Mouse (Mus musculus): ENCODE measurements at regions not wholly inside any gene's neighbourhood (a gene's known extent, or its start where the extent isn't known, plus 50 kb on each side); places are given as distances from the start of the nearest gene placed in this dataset.

DNA sequence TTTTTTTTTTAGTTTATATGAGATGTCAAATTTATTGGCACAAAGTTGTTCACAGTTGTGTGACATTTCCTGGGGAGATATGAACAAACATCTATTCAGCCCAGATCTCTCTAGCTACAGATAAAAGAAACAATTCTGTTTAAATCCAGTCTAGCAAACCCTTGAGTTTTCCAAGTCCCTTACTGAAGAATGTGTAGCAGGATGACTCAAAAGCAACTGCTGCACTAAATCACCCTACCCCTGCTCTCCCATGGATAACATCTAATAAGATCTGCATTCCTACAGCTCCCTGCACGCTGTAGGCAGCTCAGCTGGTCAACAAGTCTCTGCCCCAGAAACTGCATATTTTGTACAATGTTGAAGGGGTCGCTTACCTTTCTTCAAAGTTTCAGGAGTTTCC, 1242.6 kb upstream of the Lrrc6 start:
- no peak for DNase-seq (ENCODE audit: low read depth, low spot score)

DNA sequence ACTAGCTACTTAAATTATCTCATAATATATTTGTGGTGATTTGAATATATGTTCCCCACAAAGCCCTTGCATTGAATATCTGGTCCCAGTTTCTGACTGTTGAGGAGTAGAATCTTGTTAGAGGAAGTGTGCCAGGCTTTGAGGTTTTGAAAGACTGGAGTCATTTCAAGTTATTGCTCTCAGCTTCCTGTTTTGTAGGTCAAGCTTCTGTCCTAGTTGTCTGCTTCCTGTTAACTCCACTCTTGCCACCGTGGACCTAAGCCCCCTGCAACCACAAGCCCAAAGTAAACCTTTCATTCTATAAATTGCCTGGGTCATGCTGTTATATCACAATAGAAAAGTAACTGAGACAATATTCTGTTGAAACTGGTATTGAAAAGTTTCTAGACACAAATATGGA, 1232.3 kb upstream of the Lrrc6 start:
- DNase-seq (ENCODE audit: low read depth, low spot score), result no peak

DNA sequence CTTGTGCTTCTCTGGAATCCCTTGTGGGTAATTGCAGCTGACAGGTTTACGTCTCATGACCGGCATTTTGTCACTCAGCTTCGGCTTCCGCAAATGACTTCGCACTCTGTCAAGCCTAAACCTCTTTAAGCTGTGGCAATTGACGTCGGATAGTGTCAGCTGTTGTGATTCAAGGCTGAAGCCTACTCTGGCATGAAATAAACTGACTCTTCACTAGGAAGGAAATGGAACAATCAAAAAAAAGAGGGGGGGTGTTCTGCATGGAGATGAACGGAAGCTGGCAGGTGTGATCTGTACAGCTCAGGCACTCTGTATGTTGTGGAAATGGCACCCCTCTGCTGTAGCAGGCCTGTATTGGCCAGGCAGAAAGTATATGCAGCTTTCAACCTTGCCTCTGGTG, 1228.8 kb upstream of the Lrrc6 start:
- DNase-seq (ENCODE audit: low read depth, low spot score), result no peak

DNA sequence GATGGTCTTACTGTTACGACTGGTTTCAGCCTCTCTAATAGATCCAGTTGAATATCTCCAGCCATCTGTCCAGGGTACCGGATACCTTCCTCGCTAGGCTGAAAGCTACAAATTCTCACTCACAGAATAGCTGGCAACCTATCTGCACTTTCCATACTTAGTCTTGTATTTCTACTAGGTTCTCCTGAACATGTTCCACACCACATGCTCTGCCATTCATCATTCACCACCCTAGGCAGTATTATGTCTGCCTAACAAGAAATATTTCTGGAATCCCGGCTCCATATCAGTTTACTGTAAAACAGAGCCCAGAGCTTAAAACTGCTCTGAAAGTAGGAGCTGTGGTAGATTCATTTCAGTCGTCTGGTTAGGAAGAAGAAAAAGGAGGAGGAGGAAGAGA, 1224.5 kb upstream of the Lrrc6 start:
- no peak for DNase-seq (ENCODE audit: low read depth, low spot score)

DNA sequence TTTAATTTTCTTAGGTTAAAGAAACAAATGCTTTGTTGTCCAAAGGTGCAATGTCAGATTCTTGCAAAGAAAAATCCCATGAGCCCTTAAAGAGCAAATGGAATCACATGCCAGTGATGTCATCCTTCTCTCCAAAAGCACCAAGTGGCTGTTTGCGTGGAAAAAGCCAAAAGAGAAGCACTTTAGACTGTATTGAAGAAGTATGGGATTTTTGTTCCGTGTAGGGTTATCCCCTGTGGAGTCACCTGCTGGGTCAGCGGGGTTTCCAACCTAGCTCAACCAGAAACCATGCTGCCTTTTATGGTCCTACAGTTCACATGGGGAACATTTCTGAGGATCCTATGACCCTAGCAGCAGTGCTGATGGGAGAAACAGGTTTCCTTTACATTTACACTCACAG, 1213.5 kb upstream of the Lrrc6 start:
- DNase-seq (ENCODE audit: low read depth, low spot score), result no peak

DNA sequence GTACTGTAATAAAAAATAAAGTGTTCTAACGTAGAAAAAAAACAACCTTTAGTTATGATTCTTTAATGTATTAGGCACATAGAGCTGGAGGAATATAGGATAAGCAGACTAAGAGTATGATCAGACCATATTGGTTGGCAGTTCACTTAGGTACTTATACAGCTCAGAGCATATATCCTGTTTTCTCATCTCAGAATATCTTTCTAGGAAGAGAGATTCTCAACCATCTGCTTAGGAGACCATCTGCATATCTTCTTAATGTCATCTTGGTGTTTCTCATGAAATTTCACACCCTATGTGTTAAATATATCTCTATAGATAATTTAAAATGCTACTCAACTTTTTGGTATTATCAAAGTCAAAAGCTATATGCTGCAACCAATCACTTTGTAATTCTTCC, 1185.4 kb upstream of the Lrrc6 start:
- DNase-seq (ENCODE audit: low read depth, low spot score), result no peak

DNA sequence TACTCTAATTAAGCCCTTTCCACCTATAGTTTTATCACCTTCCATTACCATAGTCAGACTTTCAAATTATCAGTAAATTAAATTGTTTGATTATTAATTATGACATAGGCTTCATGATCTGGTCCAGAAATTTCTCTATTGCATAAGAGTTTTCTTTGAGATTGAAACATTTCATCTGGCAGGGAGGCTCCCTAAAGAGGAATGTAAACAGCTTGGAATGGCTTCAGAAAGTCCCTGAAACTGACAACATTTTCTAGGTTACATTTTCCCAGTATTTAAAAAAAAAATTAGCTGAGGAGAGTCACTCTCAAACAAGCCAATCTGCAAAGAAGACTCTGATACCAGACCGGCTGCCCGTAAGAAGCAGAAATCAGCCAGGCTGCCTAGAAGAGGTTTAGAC, 1172.6 kb upstream of the Lrrc6 start:
- DNase-seq (ENCODE audit: low read depth, low spot score), result no peak

DNA sequence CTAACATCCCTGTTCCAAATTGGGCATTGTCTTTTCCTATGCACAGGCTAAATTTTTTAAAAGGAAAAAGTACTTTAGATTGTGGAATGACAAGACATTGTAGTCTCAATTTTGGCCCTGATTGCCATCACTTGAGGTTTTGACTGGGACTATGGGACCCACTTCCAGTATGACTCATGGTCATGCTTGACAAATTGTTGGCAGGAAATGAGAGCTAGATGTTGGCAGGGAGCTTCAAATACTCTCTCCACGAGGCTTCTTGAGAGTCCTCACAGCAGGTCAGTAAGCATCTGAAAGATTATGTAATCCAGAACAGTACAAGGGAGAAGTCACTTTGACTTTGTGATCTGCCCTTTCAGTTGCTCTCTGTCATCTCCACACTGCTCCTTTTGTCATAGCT, 1135.4 kb upstream of the Lrrc6 start:
- DNase-seq (ENCODE audit: low read depth, low spot score), result no peak

DNA sequence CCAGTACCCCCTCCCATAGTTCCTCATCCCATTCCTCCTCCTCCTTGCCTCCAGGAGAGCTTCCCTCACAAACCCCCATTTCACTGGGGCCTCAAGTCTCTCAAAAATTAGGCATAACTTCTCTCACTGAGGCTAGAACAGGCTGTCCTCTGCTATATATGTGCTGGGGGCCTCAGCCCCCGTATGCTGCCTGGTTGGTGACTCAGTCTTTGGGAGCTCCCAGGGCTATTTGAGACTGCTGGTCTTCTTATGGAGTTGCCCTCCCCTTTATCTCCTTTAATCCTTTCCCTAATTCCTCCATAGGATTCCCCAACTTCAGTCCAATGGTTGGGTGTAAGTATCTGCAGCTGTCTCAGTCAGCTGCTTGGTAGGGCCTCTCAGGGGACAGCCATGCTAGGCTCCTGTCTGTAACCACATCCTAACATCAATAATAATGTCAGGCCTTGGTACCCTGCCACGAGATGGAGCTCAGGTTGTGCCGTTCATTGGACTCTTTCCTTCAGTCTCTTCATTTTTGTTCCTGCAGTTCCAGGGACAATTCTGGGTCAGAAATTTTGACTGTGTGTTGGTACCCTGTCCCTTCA, 1126.1 kb upstream of the Lrrc6 start:
- no peak for DNase-seq (ENCODE audit: low read depth, low spot score)

DNA sequence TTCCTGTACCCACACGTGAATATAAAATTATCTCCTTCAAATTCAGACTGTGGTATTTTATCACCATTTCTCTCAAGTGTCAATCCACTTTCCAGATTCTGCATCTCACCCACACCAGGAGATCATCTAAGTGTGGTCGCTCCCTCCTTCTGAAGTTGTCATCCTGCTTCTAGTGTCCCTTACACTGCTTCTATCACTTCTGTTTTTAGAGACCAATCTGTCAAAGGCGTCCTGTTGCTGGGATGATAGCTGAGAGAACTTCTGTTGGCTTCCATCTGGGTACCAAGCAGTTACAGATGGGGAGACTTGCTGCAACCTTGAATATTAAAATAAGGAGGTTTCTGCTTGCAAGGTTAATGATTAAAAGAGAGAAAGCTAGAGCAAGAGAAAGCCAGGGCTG, 1111.2 kb upstream of the Lrrc6 start:
- DNase-seq (ENCODE audit: low read depth, low spot score), result no peak

DNA sequence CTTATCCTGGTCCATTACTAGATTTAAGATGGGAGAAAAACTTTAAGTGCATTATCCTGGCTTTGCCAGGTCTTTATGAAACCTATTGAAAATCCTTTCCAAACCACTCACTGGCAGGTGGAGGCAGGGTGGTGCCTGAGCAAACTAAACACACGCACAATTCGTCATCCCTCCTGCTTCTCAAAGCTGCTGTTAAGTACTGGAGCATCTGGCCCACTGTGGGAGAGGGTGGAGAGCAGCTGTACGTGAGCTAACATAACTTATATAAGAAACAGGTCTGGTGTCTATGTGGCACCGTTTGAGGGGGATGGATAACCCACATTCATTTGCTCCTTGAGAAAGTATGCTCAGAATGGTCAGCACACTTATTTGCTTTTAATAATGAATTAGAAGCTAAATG, 1097.7 kb upstream of the Lrrc6 start:
- no peak for DNase-seq (ENCODE audit: low read depth, low spot score)

DNA sequence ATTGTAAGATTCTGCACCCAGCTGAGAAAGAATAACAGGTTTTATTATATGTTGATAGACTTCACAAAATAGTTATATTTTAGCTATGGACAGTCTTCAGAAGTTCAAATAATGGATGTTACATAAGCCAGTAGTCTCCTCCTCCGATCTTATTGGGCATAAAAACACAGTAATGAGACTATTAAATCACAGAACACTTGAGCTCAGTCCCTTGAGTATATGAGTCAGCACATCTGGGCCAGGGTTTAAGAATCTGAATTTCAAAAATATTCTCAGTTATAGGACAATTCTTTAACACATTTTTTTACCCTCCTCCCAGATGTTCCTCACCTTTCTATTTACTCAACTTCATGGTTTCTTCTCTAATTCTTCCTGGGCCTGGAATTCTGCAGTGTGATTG, 1075.9 kb upstream of the Lrrc6 start:
- DNase-seq (ENCODE audit: low read depth, low spot score), result no peak

DNA sequence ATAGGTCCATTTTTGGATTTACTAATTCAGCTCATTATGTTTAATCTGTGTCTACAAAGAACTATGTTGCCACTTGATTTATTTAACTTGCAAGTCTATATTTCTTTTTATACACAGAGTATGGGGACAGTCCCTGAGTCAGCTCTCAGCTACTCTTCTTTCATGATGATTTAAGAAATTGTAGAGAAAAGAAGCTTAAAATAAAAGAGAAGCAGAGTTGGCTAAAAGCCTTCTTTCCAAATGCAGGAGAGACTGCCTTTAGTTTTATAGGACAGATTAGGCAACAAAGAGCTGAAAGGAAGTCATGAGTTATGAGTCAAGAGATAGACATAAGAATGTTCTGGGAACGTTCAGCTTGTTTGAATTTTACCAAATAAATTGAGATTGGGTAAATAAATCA, 1070.9 kb upstream of the Lrrc6 start:
- DNase-seq (ENCODE audit: low read depth, low spot score), result no peak

DNA sequence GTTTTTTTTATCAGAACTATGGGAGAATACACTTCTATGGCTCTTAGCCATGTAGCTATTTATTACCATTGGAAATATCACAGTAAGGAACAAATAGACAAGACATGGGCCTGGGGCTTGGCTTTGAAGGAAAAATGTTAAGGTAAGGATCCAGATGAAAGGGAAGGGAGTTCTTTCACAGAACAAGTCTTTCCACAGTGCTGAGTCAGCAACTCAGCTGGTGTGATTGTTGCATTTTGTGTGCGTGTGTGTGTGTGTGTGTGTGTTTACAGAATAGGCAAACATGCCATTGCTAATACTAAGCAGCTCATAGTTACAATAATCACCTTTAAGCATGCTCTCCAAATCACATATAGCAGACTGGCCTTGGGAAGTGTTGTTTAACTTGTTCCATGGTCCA, 1056.6 kb upstream of the Lrrc6 start:
- DNase-seq (ENCODE audit: low read depth, low spot score), result no peak

DNA sequence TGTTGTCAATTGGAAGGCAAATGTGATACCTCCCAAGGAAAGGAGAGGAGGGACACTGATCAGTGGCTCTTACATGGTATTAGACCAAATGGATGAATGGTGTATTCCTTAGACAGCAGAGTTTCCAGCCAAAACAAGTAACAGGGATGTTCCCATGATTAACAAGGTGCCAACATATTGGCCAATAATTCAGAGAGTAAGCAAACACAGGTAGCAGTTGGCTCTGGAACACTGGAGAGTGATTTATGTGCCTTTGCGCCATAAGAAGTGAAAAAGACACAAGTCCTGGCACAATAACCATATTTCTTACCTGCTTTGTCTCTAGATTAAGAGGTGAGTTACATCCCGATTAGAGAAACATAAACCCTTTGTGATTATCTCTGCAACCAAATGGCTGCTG, 1051.2 kb upstream of the Lrrc6 start:
- no peak for DNase-seq (ENCODE audit: low read depth, low spot score)

DNA sequence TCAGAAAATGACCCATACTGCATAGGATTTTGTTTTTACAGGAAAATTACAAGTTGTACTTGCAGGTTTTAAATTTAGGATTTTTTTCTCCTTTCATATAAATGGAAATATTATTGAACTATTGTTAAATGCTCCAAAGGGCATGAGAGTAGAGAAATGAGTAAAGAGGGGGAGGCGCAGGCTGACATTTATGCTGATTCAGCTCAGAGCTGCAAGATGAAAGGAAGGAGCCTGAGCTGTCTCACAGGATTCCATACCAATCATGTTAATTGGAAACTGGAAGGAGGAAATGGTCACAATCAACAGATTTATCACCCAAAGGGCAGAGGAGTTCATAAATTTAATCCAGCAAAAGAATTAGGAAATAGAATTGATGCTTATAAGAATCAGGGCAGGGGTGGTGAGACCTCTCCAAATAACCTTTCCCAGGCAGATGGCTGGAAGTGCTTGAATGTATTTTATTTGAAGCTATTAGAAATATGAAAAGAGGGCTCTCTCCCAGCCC, 1046.2 kb upstream of the Lrrc6 start:
- no peak for DNase-seq (ENCODE audit: low read depth, low spot score)

DNA sequence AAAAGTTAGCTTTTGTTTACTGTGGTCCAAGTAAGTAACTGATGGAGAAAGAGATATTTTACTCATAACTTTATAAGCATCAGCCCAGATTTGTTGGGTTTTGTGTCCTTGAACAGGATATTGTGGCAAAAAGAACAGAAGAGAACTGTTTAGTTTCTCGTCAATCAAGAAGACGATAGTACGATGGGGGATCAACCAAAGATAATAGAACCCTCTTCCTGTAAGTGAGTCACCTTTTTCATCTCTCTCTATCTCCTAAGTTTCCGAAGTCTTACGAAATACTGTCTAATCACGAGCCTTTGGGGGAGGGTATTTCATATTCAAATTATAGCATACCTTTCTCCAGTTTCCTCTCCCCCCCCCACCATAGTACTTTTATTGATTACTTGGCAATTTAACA, 1045.0 kb upstream of the Lrrc6 start:
- no peak for DNase-seq (ENCODE audit: low read depth, low spot score)

DNA sequence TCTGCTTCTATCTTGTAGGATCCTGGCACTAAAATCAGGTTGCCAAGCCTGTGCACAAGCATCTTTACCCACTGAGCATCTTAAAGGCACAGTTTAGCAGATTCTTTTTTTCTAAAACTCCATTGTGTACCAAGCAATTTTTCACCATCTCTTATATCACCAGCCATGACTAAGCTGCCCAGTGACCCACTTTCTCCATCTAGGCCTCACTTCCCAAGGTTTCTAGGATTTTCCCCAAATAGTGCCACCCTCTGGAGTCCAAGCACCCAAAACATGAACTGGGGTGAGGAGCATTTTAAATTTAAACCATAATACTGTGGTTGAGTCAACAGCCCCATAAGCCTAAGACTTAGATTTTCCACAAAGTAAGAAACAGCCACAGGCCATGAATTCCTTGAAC, 1013.0 kb upstream of the Lrrc6 start:
- no peak for DNase-seq (ENCODE audit: low read depth, low spot score)

DNA sequence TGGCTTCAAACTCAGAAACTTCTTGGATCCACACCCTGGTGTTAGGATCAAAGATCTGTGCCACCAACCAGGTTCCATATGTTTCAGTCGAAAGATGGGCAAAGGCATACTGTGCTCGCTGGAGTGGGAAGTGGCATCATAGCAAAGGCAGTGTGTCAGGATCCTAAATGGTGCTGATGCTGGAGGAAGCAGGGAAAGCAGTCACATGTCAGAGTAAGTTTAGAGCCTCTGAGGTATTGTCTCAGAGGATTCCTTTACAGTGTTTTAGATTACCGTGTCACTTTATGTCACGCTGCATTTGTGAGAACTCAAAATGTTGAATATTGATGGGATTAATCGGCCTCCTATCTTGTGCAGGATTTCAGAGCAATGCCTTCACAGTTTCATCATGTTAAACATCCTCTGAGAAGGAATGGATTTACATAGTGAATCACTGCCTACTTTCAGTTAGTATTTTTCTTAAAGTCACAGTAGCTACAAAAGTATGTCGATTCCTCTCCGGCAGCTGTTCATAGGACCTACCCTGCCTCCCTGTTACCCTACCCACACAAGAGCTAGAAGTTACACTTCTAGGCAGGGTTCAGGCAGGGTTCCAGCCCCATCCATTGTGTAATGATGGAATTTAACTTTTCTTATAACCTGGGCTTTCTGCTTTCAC, 994.4 kb upstream of the Lrrc6 start:
- no peak for DNase-seq (ENCODE audit: low read depth, low spot score)

DNA sequence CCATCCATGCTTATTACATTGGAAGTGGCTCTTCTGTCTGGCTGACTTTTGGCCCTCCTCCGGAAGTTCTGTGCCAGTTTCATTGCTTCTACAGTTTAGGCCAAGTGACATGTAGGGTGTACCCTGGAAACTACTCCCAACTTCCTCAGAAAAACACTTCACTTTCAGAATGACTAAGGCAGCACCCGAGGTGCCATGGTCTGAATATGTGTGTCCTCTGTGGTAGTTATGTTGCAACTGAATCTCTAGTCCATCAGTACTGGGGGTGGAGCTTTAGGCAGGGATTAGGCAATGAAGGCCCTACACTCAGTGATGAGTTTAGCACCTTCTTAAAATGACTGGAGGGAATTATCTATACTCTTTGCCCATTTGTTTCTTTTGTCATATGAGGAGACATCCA, 981.0 kb upstream of the Lrrc6 start:
- no peak for DNase-seq (ENCODE audit: low read depth, low spot score)

DNA sequence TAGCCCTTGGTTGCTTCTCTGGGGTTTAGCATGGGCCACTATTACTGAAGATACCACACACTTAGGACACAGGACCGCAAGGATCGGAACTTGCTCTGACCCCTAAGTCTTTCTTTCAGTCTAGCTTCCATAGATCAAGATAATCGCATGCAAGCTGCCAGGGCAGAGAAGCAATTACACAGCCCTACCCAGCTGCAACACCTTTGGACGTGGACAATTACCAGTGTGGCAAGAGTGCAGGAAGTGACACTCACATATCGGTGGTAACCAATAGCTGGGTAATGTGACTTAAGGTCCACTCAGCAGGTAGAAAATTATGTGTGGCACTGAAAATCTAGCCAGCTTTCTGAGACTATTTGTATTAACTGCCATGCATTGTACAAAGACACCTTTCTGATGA, 973.6 kb upstream of the Lrrc6 start:
- no peak for DNase-seq (ENCODE audit: low read depth, low spot score)

DNA sequence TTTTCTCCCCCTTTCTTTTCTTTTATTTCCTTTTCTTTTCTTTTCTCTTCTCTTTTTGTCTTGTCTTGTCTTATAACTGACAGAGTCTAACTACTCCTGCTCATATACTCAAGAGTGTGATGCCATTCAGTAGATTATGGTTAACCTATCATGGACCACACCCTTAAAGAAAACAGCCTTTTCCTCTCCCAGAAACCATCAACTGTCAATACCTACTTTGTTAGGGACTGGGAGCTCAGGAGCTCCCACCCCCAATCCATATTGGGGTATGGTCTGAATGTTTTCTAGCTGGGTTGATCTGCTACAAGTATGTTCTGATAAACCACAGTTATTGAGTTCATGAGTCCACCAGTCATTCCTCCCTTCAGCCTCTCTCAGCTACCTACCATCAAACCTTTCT, 972.3 kb upstream of the Lrrc6 start:
- no peak for DNase-seq (ENCODE audit: low read depth, low spot score)

DNA sequence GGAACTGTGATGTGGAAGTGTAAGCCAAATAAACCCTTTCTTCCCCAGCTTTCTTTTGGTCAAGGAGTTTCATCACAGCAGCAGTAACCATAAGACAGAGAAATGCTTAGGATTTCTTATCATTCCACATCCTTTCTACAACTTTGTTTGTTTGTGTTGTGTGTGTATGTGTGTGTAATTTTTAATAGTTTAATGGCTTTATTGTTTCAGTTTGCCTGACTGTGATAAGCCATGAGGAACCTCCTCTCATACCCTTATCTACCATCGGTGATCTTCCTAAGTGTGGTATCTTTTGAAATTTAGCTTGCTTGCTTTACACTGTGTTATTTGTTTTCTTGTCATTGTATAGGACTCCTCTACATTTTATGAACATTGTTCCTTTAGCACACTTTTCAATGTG, 970.6 kb upstream of the Lrrc6 start:
- DNase-seq (ENCODE audit: low read depth, low spot score), result no peak

DNA sequence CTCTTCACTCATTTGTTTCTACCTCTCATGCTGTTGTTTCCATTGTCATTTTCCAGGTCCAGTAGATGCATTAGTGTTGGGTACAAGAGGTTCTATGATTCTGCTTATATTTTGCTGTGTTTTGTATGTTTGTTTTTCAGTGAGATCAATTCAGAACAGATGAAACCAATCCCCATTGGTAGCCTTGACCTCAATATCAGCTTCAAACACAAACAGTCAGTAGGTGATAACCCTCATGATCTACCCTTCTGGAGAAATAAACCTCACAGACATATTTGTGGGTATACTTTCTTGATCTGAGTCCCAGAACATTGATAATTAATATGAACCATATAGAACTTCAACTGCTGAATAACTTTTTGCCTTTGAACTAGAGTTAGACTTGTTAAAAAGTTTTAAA, 969.3 kb upstream of the Lrrc6 start:
- no peak for DNase-seq (ENCODE audit: low read depth, low spot score)

Measured in c-Kit-negative CD71-positive TER-119-positive erythroid progenitor cells, embryonic 14.5 days (primary cell).